Mouse (Mus musculus) neural tube, embryonic 11.5 days (tissue): Measurements from ENCODE around the gene Cabp4. TPM values are rescaled to one million over a fixed set of nuclear protein-coding genes. Genes with fewer than 3 reads are reported as not detected.

Experiments used
- ATAC-seq: fragments of 200-750 bp; cut with Nextera tagmentation; 2 replicates; pipeline ENCODE4 v1.8.0; 2017; ENCODE audit warnings: moderate number of reproducible peaks, mild to moderate bottlenecking, moderate TSS enrichment, moderate library complexity; ENCODE audit not compliant: insufficient read depth, low FRiP score, low TSS enrichment
- DNase-seq: peaks from one replicate; pipeline ENCODE4 v3.0.0-alpha.2; 2015; ENCODE audit warnings: low spot score
- H3K27ac ChIP-seq: fragments of 300-500 bp; sonication (generic); 2 replicates; pipeline ENCODE4 v1.5.1; 2014; ENCODE audit warnings: low read depth, mild to moderate bottlenecking, low read length
- H3K27me3 ChIP-seq: fragments of 300-500 bp; sonication (generic); 2 replicates; pipeline ENCODE4 v1.6.1; 2014; ENCODE audit warnings: mild to moderate bottlenecking, low read length, mixed read lengths; ENCODE audit not compliant: control insufficient read depth, insufficient read depth
- H3K36me3 ChIP-seq: fragments of 300-500 bp; sonication (generic); 2 replicates; pipeline ENCODE4 v1.6.1; 2014; ENCODE audit warnings: mild to moderate bottlenecking, low read length, moderate library complexity, mixed read lengths; ENCODE audit not compliant: control insufficient read depth, insufficient read depth
- H3K4me1 ChIP-seq: fragments of 300-500 bp; sonication (generic); 2 replicates; pipeline ENCODE4 v1.6.1; 2014; ENCODE audit warnings: low read length, mixed read lengths; ENCODE audit not compliant: control insufficient read depth, insufficient read depth
- H3K4me2 ChIP-seq: fragments of 300-500 bp; sonication (generic); 2 replicates; pipeline ENCODE4 v1.6.1; 2014; ENCODE audit warnings: low read depth, mild to moderate bottlenecking, moderate library complexity
- H3K4me3 ChIP-seq: fragments of 300-500 bp; sonication (generic); 2 replicates; pipeline ENCODE4 v1.5.1; 2014; ENCODE audit warnings: low read depth, low read length
- H3K9ac ChIP-seq: fragments of 300-500 bp; sonication (generic); 2 replicates; pipeline ENCODE4 v1.6.1; 2014; ENCODE audit warnings: mild to moderate bottlenecking, low read length
- H3K9me3 ChIP-seq: fragments of 300-500 bp; sonication (generic); 2 replicates; pipeline ENCODE4 v1.6.1; 2016; ENCODE audit warnings: low read length; ENCODE audit not compliant: control insufficient read depth
- WGBS: fragments of 180-500 bp; shearing (Covaris S2); extraction: QIAGEN DNeasy Blood & Tissue Kit; methylation state at CpG from one replicate; pipeline ENCODE4 v1.1.7; 2014; 5-methylcytosine and 5-hydroxymethylcytosine counted together
- polyA plus RNA-seq: library from polyadenylated mRNA; unstranded; fragments of >200 nt; fragmentation: Nextera tagmentation; extraction: Ambion mirVana; gene quantifications from 2 replicates; pipeline ENCODE4 v1.2.1, GENCODE M21; 2014

Gene Cabp4
- polyA plus RNA-seq, 1 experiment from 2014 or later: not detected

DNA sequence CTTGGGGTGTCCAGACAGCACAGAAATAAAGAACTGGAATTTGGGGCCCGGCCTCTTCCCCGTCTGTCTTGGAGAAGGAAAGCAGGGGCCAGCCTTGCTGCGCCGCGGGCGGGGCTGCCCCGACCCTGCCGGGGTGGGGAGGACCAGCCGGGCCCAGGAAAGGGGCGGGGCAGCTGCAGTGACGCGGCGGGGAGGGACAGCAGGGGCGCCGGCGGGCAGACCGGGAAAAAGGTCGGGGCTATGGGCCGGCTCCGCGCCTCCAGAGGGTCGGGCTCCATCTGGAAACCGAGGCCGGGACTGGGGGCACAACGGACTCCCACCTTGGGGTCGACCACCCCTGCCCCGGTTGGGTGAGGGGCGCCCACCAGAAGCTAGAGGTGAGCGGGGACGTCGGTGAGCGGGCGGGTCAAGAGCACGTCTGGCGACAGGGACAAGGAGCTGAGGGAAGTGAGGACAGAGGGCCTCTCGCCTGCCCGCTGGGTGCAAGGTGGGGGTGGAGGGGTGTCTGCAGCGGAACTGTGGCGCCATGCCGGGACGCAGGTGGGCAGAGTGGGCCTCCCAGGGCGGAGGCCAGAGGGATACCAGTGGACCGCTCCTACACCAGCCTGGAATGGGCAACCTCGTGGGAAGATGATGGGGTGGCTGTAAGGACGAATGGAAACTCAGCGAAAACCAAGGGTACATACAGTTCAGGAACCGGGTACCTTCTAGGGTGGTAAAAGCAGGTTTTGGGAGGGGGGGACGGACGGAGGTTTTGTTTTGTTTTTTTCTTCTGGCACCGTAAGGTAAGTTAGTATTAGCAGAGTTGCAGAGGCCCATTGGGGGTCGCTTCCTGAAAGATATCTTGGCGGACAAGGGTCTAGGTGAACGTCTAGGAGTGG lies 43.8 kb downstream of the Cabp4 start, which contains the start of gene Pitpnm1:
Gene Pitpnm1 (plus strand): TSS at position 162 of the 881 bp plus-strand sequence.
- peak within 1 kb of the TSS; percentile 88 for H3K4me2 ChIP-seq
- H3K36me3 ChIP-seq: no peaks in the 10 kb centered on the region
- H3K9ac ChIP-seq: peak within 1 kb of the TSS; percentile 63
- ATAC-seq (no peak), DNase-seq (peak; percentile 53)
- H3K27ac ChIP-seq: no peak within 1 kb of the TSS
- under 1% methylated on average over 52 of the region's 53 CpGs for WGBS
- peaks cover 28% of the 10 kb centered on the region for H3K27me3 ChIP-seq
- no peaks in the 10 kb centered on the region for H3K9me3 ChIP-seq
- peak within 1 kb of the TSS; percentile 46 for H3K4me3 ChIP-seq
- peaks cover 16% of the 10 kb centered on the region for H3K4me1 ChIP-seq

GRCm38 (mm10) chr19:4099056-4099455 lies 44.8 kb downstream of the Cabp4 start:
- Histone ChIP-seq H3K4me2 (no peak overlapping the region), H3K4me3 (no peak overlapping the region), H3K9me3 (no peaks in the 10 kb centered on the region), H3K27ac (no peak overlapping the region), H3K36me3 (no peaks in the 10 kb centered on the region), H3K4me1 (peaks cover 16% of the 10 kb centered on the region), H3K9ac (no peak overlapping the region), H3K27me3 (peaks cover 28% of the 10 kb centered on the region)
- ATAC-seq: no peak
- WGBS: 17% methylated on average over 9 of the region's 9 CpGs
- peak; percentile 89 for DNase-seq

DNA sequence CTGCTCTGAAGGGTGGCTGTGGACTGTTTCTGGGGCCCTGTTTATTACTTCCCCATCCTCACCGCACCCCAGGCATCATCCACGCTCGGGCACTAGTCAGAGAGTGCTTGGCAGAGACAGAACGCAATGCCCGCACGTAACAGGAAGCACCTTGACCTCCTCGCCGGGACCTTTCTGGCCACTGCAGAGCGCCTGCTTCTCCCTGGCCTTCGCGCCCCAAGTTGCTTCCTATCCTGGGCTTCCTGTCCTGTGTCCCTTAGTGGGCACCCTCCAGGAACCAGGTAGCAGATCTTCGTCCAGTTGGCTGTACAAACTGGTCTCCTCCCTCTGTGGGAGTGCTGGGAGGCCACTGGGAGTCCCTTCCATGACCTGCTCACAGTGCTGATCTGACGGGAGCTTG lies 45.4 kb downstream of the Cabp4 start:
- no peak for DNase-seq
- H3K9me3 ChIP-seq: no peaks in the 10 kb centered on the region
- H3K27me3 ChIP-seq: peaks cover 28% of the 10 kb centered on the region
- 88% methylated on average over 13 of the region's 13 CpGs for WGBS
- H3K4me2 ChIP-seq: no peak overlapping the region
- no peak overlapping the region for H3K9ac ChIP-seq
- H3K27ac ChIP-seq: no peak overlapping the region
- no peak overlapping the region for H3K4me3 ChIP-seq
- ATAC-seq: no peak
- peaks cover 16% of the 10 kb centered on the region for H3K4me1 ChIP-seq
- no peaks in the 10 kb centered on the region for H3K36me3 ChIP-seq

- H3K9ac ChIP-seq: peak overlapping the region; percentile 64
- no peak for ATAC-seq
- H3K27me3 ChIP-seq: peaks cover 25% of the 10 kb centered on the region
- H3K4me2 ChIP-seq: peak overlapping the region; percentile 69
- no peaks in the 10 kb centered on the region for H3K36me3 ChIP-seq
- no peak for DNase-seq
- WGBS: 3% methylated on average over 21 of the region's 21 CpGs
- no peaks in the 10 kb centered on the region for H3K9me3 ChIP-seq
- H3K4me1 ChIP-seq: peaks cover 16% of the 10 kb centered on the region
- H3K4me3 ChIP-seq: peak overlapping the region; percentile 43
- no peak overlapping the region for H3K27ac ChIP-seq
Observed at GRCm38 (mm10) chr19:4097441-4097825, 46.4 kb downstream of the Cabp4 start.

GRCm38 (mm10) chr19:4096642-4097440 lies 47.0 kb downstream of the Cabp4 start, which contains the start of gene Cdk2ap2:
Gene Cdk2ap2, plus strand, starts transcription at chr19:4097182.
- Histone ChIP-seq H3K9ac (peak within 1 kb of the TSS; percentile 64), H3K4me2 (peak within 1 kb of the TSS; percentile 69), H3K4me3 (peak within 1 kb of the TSS; percentile 43), H3K36me3 (no peaks in the 10 kb centered on the region), H3K27me3 (peaks cover 22% of the 10 kb centered on the region), H3K9me3 (no peaks in the 10 kb centered on the region), H3K4me1 (peaks cover 16% of the 10 kb centered on the region), H3K27ac (peak within 1 kb of the TSS; percentile 67; the same call in 1 of the 2 replicates)
- DNase-seq: peak; percentile 100
- WGBS: under 1% methylated on average over 63 of the region's 65 CpGs
- peak; percentile 94 for ATAC-seq

DNA sequence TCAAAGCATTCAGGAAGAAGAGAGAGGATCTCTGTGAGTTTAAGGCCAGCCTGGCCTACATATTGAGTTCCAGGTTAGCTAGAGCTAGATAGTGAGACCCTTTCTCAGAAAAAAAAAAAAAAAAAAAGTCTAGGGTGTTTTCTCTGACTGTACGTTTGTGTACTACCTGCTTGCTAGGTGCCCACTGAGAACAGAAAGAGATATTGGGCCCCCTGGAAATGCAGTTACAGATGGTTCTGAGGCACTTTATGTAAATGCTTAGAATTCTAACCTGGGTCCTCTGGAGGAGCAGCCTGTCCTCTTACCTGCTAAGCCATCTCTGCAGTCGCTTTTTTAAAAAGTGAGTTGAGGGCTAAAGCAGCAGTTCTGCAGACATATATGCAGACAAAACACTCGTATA lies 48.0 kb downstream of the Cabp4 start:
- Histone ChIP-seq H3K36me3 (no peaks in the 10 kb centered on the region), H3K27me3 (peaks cover 12% of the 10 kb centered on the region), H3K9me3 (no peaks in the 10 kb centered on the region), H3K27ac (no peak overlapping the region), H3K4me1 (peaks cover 10% of the 10 kb centered on the region), H3K4me3 (no peak overlapping the region), H3K9ac (no peak overlapping the region), H3K4me2 (no peak overlapping the region; the same call in 1 of the 2 replicates)
- WGBS: 66% methylated on average over 3 of the region's 3 CpGs
- no peak for DNase-seq
- no peak for ATAC-seq

GRCm38 (mm10) chr19:4094774-4095303 lies 49.0 kb downstream of the Cabp4 start:
- 83% methylated on average over 5 of the region's 5 CpGs for WGBS
- Histone ChIP-seq H3K27me3 (peaks cover 3% of the 10 kb centered on the region), H3K36me3 (no peaks in the 10 kb centered on the region), H3K4me3 (no peak overlapping the region), H3K9ac (no peak overlapping the region), H3K4me1 (peaks cover 10% of the 10 kb centered on the region), H3K4me2 (no peak overlapping the region), H3K27ac (no peak overlapping the region), H3K9me3 (no peaks in the 10 kb centered on the region)
- ATAC-seq (no peak), DNase-seq (no peak)

DNA sequence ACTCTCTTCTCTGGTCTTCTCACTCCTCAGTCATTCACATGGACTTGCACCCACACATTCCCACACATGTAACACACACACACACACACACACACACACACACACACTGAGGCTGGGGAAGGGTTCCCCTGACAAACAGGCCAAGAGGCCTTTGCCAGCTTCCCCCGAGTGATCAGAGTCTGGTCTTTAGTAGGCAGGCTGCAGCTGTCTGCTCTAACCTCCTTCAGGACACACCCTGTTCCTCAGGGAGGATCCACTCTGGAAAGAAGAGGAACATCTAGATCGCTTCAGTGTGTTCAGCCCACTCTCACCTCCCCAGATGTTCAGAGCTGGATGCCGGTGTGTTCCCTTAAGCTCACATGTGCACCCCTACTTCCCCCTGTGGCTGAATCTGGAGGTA lies 49.5 kb downstream of the Cabp4 start:
- no peak for DNase-seq
- no peak overlapping the region for H3K4me3 ChIP-seq
- no peak overlapping the region for H3K4me2 ChIP-seq
- H3K4me1 ChIP-seq: peaks cover 8% of the 10 kb centered on the region
- no peak overlapping the region for H3K27ac ChIP-seq
- H3K9me3 ChIP-seq: no peaks in the 10 kb centered on the region
- WGBS: 77% methylated on average over 3 of the region's 3 CpGs
- no peaks in the 10 kb centered on the region for H3K27me3 ChIP-seq
- H3K36me3 ChIP-seq: no peaks in the 10 kb centered on the region
- ATAC-seq: no peak
- H3K9ac ChIP-seq: no peak overlapping the region
